Mouse (Mus musculus) heart, adult 18-20 months (tissue): Measurements from ENCODE around the gene 0610030E20Rik. TPM values are rescaled to one million over a fixed set of nuclear protein-coding genes. Genes with fewer than 3 reads are reported as not detected.
A peak's percentile ranks its signal among the peaks of the same experiment; 100 is the strongest.

Experiments used
- DNase-seq, 2 experiments: peaks; one replicate each; pipeline ENCODE4 v3.0.0; 2021 to 2022; ENCODE audit warnings: mixed read lengths in 1 of 2
- total RNA-seq, 2 experiments: library from RNA; stranded (reverse); gene quantifications; 2 replicates each; pipeline ENCODE4 v1.2.3; 2021

The 0610030E20Rik gene
- total RNA-seq, 2 experiments from 2014 or later: 8.4 to 8.5 TPM

- DNase-seq: peak in 1 of 2 experiments; percentile 25
Observed at GRCm38 (mm10) chr6:72348411-72348810, 1.3 kb downstream of the 0610030E20Rik start.

DNA sequence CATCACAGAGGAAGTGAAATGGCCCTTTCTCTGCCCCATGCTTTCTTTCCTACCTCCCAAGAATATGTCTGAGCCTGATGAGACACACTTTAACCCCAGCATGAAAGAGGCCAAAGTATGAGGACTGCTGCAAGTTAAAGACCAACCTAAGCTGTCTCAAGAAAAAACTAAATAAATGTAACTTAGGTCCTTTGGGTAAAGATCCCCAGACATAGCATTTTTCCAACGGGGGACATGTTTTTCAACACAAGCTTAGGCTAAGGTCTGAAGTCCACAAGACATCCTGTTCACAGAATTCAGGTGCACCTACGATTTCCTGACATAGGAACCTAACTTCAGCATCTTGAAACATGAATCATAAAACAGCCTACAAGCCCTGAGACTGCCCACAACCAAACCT is 3.1 kb downstream of the 0610030E20Rik start:
- no peak for DNase-seq

DNA sequence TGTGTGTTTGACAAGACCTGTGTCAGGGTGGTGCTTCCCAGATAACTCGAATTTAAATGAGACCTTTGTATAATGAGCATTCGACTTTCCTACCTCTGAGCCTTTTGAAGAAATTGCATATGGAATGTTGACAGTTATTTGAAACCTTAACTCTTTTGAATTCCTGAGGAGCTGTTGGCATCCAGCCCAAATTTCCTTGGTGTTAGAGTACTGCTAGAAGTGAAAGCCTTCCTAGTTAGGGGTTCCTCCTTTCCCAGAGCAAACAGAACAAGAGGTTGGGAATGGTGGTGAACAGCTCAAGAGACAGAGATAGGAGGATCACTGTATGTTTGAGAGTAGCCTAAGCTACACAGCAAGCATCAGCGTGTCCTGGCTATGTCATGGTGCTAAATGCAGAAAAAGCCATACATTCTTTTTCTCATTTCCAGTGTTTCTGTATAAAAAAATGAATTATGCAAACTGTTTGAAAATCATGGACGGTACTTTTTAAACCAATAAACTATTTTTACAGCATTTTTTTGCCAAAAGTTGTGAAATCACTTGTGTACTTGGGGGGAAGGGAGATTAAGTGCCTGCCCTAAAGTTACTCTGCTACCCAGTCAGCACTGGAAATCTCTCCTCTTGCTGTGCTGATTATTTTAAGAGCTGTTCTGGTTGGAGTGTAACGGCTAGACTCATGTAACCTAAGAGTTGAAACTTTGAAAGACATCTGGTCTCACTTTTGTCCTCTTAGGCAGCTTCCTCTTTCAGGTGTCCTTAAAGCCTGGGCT is 5.7 kb downstream of the 0610030E20Rik start:
- DNase-seq: peak in 1 of 2 experiments; percentile 40

GRCm38 (mm10) chr6:72354025-72354424 is 6.9 kb downstream of the 0610030E20Rik start:
- DNase-seq: no peak

GRCm38 (mm10) chr6:72355066-72355911 is 8.2 kb downstream of the 0610030E20Rik start, which contains the start of gene Tmem150a:
Tmem150a (plus strand) TSS chr6:72355447.
- DNase-seq: peak; percentile 89 to 91

DNA sequence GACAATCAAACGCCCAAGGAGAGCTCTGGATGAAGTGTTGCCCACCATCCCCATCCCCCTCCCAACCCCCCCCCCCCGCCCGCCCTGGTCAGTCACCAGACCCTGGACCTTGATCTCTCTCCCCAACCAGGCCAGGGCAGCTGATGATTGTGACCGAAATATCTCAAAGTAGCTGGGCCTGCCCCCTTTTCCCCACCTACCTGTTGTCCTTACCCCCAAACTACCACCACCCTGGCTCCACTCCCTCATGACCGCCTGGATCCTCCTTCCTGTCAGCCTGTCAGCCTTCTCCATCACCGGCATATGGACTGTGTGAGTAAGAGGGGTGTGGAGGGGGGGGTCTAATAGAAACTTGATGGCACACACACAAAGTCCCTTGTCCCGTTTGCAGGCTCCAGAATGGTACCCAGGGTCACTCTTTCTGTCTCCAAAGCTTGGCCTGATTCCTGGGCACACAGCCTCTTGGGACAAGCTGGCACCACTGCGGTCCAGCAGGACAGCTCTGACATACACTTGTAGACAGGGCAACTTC is 8.9 kb downstream of the 0610030E20Rik start:
- DNase-seq: no peak

DNA sequence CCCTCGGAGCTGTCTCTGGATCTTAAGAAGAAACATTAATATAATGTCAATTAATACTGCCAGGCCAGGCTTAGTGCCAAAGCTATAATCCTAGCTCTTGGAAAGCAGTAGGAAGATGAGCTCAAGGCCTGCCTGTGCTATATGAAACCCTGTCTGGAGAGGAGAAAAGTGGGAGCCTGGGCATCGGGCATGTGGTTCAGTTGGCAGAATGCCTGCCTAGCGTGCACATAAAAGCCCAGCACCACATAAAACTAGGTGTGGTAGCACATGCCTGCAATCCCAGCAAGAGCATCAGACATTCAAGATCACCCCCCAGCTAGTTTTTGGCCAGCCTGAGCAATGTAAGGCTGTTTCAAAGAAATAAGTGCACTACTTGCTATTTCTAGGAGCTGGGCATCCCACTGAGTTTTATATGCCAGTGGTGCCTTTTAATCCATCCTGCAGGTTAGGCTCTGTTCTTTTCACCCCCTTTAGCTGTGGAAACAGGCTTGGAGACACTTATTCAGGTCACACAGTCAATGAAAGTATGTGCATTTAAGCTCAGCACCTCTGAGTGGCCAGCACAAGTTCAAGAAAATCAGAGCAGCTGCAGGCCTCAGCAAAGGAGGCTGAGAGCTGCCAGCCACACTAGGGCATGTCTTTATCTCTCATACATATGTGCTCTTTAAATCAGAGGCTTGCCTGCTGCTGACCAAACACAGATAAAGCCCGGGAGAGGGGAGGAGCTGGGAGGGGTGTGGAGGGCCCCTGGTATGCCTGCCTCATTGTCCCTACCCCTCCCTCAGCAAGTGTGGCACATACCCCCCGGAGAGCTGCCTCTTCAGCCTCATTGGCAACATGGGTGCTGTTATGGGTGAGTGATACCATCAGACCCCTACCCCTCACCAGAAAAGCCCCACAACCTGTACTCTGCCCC is 10.3 kb downstream of the 0610030E20Rik start:
- no peak for DNase-seq

GRCm38 (mm10) chr6:72358086-72358764 is 11.1 kb downstream of the 0610030E20Rik start:
- DNase-seq: no peak

GRCm38 (mm10) chr6:72359343-72359742 is 12.2 kb downstream of the 0610030E20Rik start:
- DNase-seq: no peak

GRCm38 (mm10) chr6:72359891-72360598 is 12.9 kb downstream of the 0610030E20Rik start:
- DNase-seq: peak in 1 of 2 experiments; percentile 6

GRCm38 (mm10) chr6:72360599-72360935 is 13.4 kb downstream of the 0610030E20Rik start:
- DNase-seq: no peak

DNA sequence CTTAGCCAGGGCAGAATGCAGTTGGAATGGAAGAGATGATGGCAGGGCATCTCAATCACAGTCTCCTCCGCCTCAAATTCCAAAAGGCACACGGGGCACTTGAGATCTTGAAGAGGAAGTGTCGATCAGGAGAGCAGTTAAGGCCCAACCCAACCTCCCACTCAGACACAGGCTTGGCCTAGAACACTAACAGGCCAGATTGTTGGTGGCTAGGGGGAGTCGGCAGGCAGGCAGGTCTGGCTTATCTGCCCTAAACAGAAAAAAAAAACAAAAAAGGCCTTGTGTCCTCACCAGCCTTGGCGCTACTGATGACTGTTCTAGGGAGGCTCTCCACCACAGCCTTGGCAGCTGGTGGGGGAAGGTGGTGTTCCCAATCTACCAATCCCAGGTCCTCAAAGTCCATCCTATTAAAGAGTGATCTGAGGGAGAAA is 14.0 kb downstream of the 0610030E20Rik start:
- DNase-seq: peak in 1 of 2 experiments; percentile 7

- peak; percentile 97 to 99 for DNase-seq
Observed at GRCm38 (mm10) chr6:72362132-72363028, 15.3 kb downstream of the 0610030E20Rik start.

DNA sequence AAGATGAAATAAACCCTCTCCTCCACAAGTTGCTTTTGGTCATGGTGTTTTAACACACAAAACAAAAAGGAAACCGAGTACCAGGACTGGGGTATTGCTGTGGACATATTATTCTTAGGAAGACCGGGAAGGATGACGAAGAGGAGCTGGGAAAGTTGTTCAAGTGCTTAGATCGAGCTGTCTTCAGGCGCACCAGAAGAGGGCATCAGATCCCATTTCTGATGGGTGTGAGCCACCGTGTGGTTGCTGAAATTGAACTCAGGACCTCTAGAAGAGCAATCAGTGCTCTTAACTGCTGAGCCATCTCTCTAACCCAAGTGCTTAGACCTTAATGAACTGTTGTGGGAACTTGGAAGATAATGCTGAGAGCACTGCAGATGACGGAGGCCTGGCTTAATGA is 16.9 kb downstream of the 0610030E20Rik start:
- DNase-seq: no peak

DNA sequence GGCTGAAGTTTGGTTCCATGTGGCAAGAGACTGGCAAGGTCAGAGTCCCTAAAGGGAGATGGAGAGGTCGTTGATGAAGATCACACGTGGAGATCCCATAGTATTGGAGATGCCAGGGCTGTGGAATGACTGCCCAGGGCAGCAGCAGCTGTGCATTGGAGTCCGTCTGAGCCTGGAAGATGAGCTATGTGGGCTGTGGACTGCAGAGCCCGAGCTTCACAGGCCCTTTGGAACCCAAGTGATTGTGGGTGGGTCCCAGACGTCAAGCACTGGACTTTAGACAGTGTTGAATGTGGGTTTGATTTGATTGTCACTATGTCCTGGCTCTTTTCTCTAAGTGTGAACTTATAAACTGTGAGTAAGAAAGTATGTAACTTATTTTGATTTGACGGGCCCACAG is 17.9 kb downstream of the 0610030E20Rik start:
- DNase-seq: no peak

- no peak for DNase-seq
Observed at GRCm38 (mm10) chr6:72366304-72366703, 19.2 kb downstream of the 0610030E20Rik start.

GRCm38 (mm10) chr6:72366844-72367443 is 19.8 kb downstream of the 0610030E20Rik start, which contains the start of gene Rnf181:
Rnf181 (minus strand) TSS chr6:72366956.
- DNase-seq: no peak

DNA sequence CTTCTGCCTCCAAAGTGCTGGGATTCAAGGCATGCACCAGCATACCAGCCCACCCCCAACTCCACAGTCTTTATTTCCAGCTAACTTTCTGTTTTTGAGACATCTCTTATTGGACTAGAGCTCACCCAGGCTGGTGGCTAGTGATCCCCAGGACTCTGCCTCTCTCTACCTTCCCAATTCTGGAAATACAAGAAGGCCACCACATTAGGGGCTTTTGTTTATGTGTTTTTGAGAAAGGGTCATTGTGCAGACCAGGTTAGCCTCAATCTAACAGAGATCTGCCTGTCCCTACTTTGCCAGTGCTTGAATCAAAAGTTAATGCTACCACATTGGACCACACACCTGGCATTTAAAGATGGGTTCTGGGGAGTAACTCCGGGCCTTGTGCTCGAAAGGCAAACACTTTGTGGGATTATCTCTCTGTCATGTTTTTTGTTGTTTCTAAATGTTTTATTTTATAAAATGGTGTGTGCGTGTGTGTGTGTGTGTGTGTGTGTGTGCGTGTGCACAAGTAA is 20.4 kb downstream of the 0610030E20Rik start:
- no peak for DNase-seq

GRCm38 (mm10) chr6:72369557-72369956 is 22.4 kb downstream of the 0610030E20Rik start:
- DNase-seq: no peak
